Comparison of ENCODE assay signal across 8 mouse cellular contexts in genomic region chr10:20723962-20724361, GRCm38 (mm10). TPM values are rescaled to one million over a fixed set of nuclear protein-coding genes. Genes with fewer than 3 reads are reported as not detected.
DNase-seq lines count a peak whose midpoint lies in the region; ATAC-seq lines count a peak whose summit lies in the region.

No protein-coding gene starts in this region.

- peaks cover 17% of the 10 kb centered on the region for H3K4me1 ChIP-seq in heart, embryonic 16.5 days (ENCODE audit: control insufficient read depth, insufficient read depth, low read length)
- H3K4me1 ChIP-seq in liver, embryonic 15.5 days (replicated peaks): peaks cover 7% of the 10 kb centered on the region

- H3K4me2 ChIP-seq in heart, embryonic 16.5 days (ENCODE audit: low read depth, low read length): peak overlapping the region; percentile 65
- peak overlapping the region; percentile 68 for H3K4me2 ChIP-seq in liver, embryonic 15.5 days

- intact Hi-C loops in heart, postnatal 14 days (cut with DNase I): loop anchor here (5.0 kb wide), 2 partner anchors 177 to 237 kb away; no protein-coding TSS in a partner anchor
- intact Hi-C loops in left cerebral cortex, postnatal 36 days (cut with DNase I): loop anchor here (5.0 kb wide), 3 partner anchors 67 to 198 kb away; no protein-coding TSS in a partner anchor

- no peak for ATAC-seq in heart, embryonic 16.5 days (replicated peaks; ENCODE audit: extremely low read depth, insufficient read depth, low FRiP score)
- ATAC-seq in liver, embryonic 15.5 days (ENCODE audit: insufficient read depth): no peak
- no peak for ATAC-seq in activated CD4-positive, CD25-positive, alpha-beta regulatory T cell, adult 4 months

- H3K36me3 ChIP-seq in heart, embryonic 16.5 days (ENCODE audit: control insufficient read depth, insufficient read depth): no peaks in the 10 kb centered on the region
- H3K36me3 ChIP-seq in liver, embryonic 15.5 days (replicated peaks): no peaks in the 10 kb centered on the region

- H3K27ac ChIP-seq in heart, embryonic 16.5 days (ENCODE audit: low read length): peak overlapping the region; percentile 51
- H3K27ac ChIP-seq in liver, embryonic 15.5 days (replicated peaks): no peak overlapping the region

- no peaks in the 10 kb centered on the region for H3K27me3 ChIP-seq in heart, embryonic 16.5 days (ENCODE audit: control insufficient read depth, insufficient read depth, low read length)
- 0 out of 2 replicates have a peak, but pooled peaks cover 7% of the 10 kb centered on the region for H3K27me3 ChIP-seq in liver, embryonic 15.5 days

- H3K9me3 ChIP-seq in heart, embryonic 16.5 days (replicated peaks; ENCODE audit: control insufficient read depth, low read length): no peaks in the 10 kb centered on the region
- no peaks in the 10 kb centered on the region for H3K9me3 ChIP-seq in liver, embryonic 15.5 days (replicated peaks)

- 28% methylated on average over 3 of the region's 3 CpGs for WGBS in heart, embryonic 16.5 days
- WGBS in liver, embryonic 15.5 days (ENCODE audit: insufficient replicate concordance): 19% methylated on average over 3 of the region's 3 CpGs

- peak overlapping the region; percentile 69 for H3K9ac ChIP-seq in heart, embryonic 16.5 days (ENCODE audit: low read length)
- no peak overlapping the region for H3K9ac ChIP-seq in liver, embryonic 15.5 days

- peak; percentile 72 for DNase-seq in heart, adult 11 months
- DNase-seq in heart, postnatal 14 days: no peak
- peak; percentile 26 for DNase-seq in Muller cell, postnatal 12 days (ENCODE audit: inconsistent ontology term)
- DNase-seq in thymus, postnatal 4 days: no peak
- DNase-seq in left cerebral cortex, postnatal 36 days (ENCODE audit: low spot score in 2 of 2): no peak

- peak overlapping the region; percentile 53 for H3K4me3 ChIP-seq in heart, embryonic 16.5 days (ENCODE audit: low read length)
- H3K4me3 ChIP-seq in liver, embryonic 15.5 days (replicated peaks): peak overlapping the region; percentile 46; the same call in 1 of the 2 replicates

RNA-seq across cellular contexts. Expression of gene Pde7b, which starts 0.9 kb away (rescaled TPM):
- total RNA-seq in heart, postnatal 14 days (2021): 10 to 100 TPM; 65.2 to 67.0 TPM
- 4.0 and 4.9 TPM in 2 replicates for polyA plus RNA-seq in heart, embryonic 16.5 days (2015; fragmentation: Nextera tagmentation; extraction: Ambion mirVana)
- 0.25 and 0.46 TPM in 2 replicates for polyA plus RNA-seq in liver, embryonic 15.5 days (2015; fragmentation: Nextera tagmentation; extraction: Ambion mirVana)
- polyA plus RNA-seq in activated CD4-positive, CD25-positive, alpha-beta regulatory T cell, adult 4 months (2017; shearing (Covaris generic)): not detected
- total RNA-seq in left cerebral cortex, postnatal 36 days (2021): 10 to 100 TPM; 45.6 to 61.3 TPM

Comparison
In these comparisons a context has a peak if more than half of its experiments do, and no peak if none do; other contexts are left out.
1. DNase-seq: peak in heart, adult 11 months (single experiment) and Muller cell, postnatal 12 days (single experiment); none in heart, postnatal 14 days (0 of 2), thymus, postnatal 4 days (single experiment) and left cerebral cortex, postnatal 36 days (0 of 2).